Mouse (Mus musculus) liver, embryonic 14.5 days (tissue): ENCODE measurements at regions not wholly inside any gene's neighbourhood (a gene's known extent, or its start where the extent isn't known, plus 50 kb on each side); places are given as distances from the start of the nearest gene placed in this dataset.

Experiments used
- CTCF ChIP-seq: IDR thresholded peaks from 2 replicates; pipeline ENCODE4 v1.5.1; 2016; ENCODE audit warnings: antibody characterized with exemption, low read depth, control low read depth
- EP300 ChIP-seq: IDR thresholded peaks from 2 replicates; pipeline ENCODE4 v1.6.1; 2016; ENCODE audit warnings: antibody characterized with exemption, low read depth

- no peak for TF ChIP-seq EP300
- TF ChIP-seq CTCF, result no peak
Observed at GRCm38 (mm10) chr19:6661508-6661871, 118.7 kb upstream of the Slc22a12 start.
